Mouse (Mus musculus) intestine, postnatal 0 days (tissue): ENCODE results near the gene Cnnm4. TPM values are rescaled to one million over a fixed set of nuclear protein-coding genes. Genes with fewer than 3 reads are reported as not detected.

Source experiments
- ATAC-seq: fragments of 200-750 bp; cut with Nextera tagmentation; 2 replicates; pipeline ENCODE4 v1.8.0; 2017; ENCODE audit warnings: mild to moderate bottlenecking, moderate TSS enrichment, moderate library complexity
- H3K27ac ChIP-seq: fragments of 300-500 bp; sonication (generic); 2 replicates; pipeline ENCODE4 v1.5.1; 2014; ENCODE audit warnings: mild to moderate bottlenecking, low read depth, low read length, moderate library complexity
- H3K27me3 ChIP-seq: fragments of 300-500 bp; sonication (generic); replicated peaks from 2 replicates; pipeline ENCODE4 v1.6.1; 2014; ENCODE audit warnings: low read length, mixed read lengths; ENCODE audit not compliant: control insufficient read depth, insufficient read depth
- H3K36me3 ChIP-seq: fragments of 300-500 bp; sonication (generic); 2 replicates; pipeline ENCODE4 v1.6.1; 2014; ENCODE audit warnings: mild to moderate bottlenecking, moderate library complexity; ENCODE audit not compliant: control insufficient read depth, insufficient read depth
- H3K4me1 ChIP-seq: fragments of 300-500 bp; sonication (generic); replicated peaks from 2 replicates; pipeline ENCODE4 v1.6.1; 2014; ENCODE audit warnings: antibody characterized with exemption, low read length, mixed read lengths; ENCODE audit not compliant: control insufficient read depth, insufficient read depth
- H3K4me2 ChIP-seq: fragments of 300-500 bp; sonication (generic); replicated peaks from 2 replicates; pipeline ENCODE4 v1.6.1; 2014; ENCODE audit warnings: low read depth, mild to moderate bottlenecking, moderate library complexity
- H3K4me3 ChIP-seq: fragments of 300-500 bp; sonication (generic); 2 replicates; pipeline ENCODE4 v1.5.1; 2014; ENCODE audit warnings: low read depth, low read length
- H3K9ac ChIP-seq: fragments of 300-500 bp; sonication (generic); 2 replicates; pipeline ENCODE4 v1.6.1; 2014; ENCODE audit warnings: mild to moderate bottlenecking, low read depth, low read length
- H3K9me3 ChIP-seq: fragments of 300-500 bp; sonication (generic); 2 replicates; pipeline ENCODE4 v1.6.1; 2016; ENCODE audit warnings: mixed run types; ENCODE audit not compliant: control insufficient read depth
- CTCF ChIP-seq: sonication (generic); IDR thresholded peaks from 2 replicates; pipeline ENCODE4 v1.5.1; 2016; ENCODE audit warnings: low read depth, mild to moderate bottlenecking, control low read depth, antibody characterized with exemption, moderate library complexity
- WGBS: fragments of 180-500 bp; shearing (Covaris S2); extraction: QIAGEN DNeasy Blood & Tissue Kit; methylation state at CpG from one replicate; pipeline ENCODE4 v1.1.7; 2014; 5-methylcytosine and 5-hydroxymethylcytosine counted together
- polyA plus RNA-seq: library from polyadenylated mRNA; unstranded; fragments of >200 nt; fragmentation: Nextera tagmentation; extraction: Ambion mirVana; gene quantifications from 2 replicates; pipeline ENCODE4 v1.2.1, GENCODE M21; 2015

Gene Cnnm4
- polyA plus RNA-seq, 1 experiment from 2014 or later, result 18.4 TPM

DNA sequence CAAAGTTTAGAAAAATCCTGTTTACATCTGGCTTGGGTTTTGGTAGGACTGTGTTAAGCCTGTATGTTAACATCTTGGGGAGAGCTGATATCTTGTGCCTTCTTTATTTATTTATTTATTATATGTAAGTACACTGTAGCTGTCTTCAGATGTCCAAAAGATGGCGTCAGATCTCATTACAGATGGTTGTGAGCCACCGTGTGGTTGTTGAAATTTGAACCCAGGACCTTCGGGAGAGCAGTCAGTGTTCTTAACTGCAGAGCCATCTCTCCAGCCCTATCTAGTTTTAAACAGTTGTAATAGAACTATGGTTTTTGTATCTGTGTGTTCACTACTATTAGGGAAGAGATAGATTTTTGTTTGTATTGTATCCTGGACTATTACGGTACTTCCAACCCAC is 57.9 kb downstream of the Cnnm4 start:
- Histone ChIP-seq H3K4me1 (no peaks in the 10 kb centered on the region; the same call in 1 of the 2 replicates), H3K27ac (no peak overlapping the region), H3K9ac (no peak overlapping the region), H3K9me3 (no peaks in the 10 kb centered on the region), H3K4me3 (no peak overlapping the region), H3K36me3 (peaks cover 34% of the 10 kb centered on the region), H3K27me3 (no peaks in the 10 kb centered on the region), H3K4me2 (no peak overlapping the region)
- no peak for TF ChIP-seq CTCF
- ATAC-seq, result no peak
- WGBS, result 85% methylated on average over 4 of the region's 4 CpGs

GRCm38 (mm10) chr1:36529875-36530274 is 58.5 kb downstream of the Cnnm4 start:
- 94% methylated on average over 4 of the region's 4 CpGs for WGBS
- H3K9me3 ChIP-seq, result no peaks in the 10 kb centered on the region
- no peak overlapping the region for H3K9ac ChIP-seq
- peaks cover 28% of the 10 kb centered on the region for H3K36me3 ChIP-seq
- H3K4me3 ChIP-seq, result no peak overlapping the region
- no peaks in the 10 kb centered on the region; the same call in 1 of the 2 replicates for H3K4me1 ChIP-seq
- no peak for TF ChIP-seq CTCF
- no peak overlapping the region for H3K27ac ChIP-seq
- no peaks in the 10 kb centered on the region for H3K27me3 ChIP-seq
- ATAC-seq, result no peak
- H3K4me2 ChIP-seq, result no peak overlapping the region

DNA sequence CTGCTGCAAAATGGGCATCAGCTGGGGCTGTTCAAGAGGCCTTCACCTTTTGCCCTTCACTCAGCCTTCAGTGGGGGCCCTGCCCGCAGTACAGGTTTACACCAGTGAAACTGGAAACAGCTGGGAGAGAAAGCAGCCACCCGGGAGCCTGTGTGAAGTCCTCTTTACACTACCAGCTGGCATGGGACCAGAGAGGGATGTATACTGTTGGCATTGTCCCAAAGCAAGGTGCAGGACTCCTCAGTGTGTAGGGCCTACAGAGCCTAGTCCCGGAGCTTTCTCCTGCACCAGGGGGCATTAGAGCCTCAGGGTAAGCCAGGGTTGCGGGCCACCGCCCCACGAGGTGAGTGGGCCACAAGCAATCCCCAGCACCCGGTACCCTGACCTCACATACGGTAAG is 59.1 kb downstream of the Cnnm4 start:
- 71% methylated on average over 8 of the region's 8 CpGs for WGBS
- H3K4me1 ChIP-seq, result no peaks in the 10 kb centered on the region; the same call in 1 of the 2 replicates
- no peak overlapping the region for H3K9ac ChIP-seq
- no peaks in the 10 kb centered on the region for H3K27me3 ChIP-seq
- no peak for ATAC-seq
- H3K4me2 ChIP-seq, result no peak overlapping the region
- no peaks in the 10 kb centered on the region for H3K9me3 ChIP-seq
- no peak for TF ChIP-seq CTCF
- H3K36me3 ChIP-seq, result peaks cover 22% of the 10 kb centered on the region
- H3K27ac ChIP-seq, result no peak overlapping the region
- H3K4me3 ChIP-seq, result no peak overlapping the region

GRCm38 (mm10) chr1:36530962-36531361 is 59.5 kb downstream of the Cnnm4 start:
- H3K4me3 ChIP-seq, result no peak overlapping the region
- no peak for TF ChIP-seq CTCF
- H3K9me3 ChIP-seq, result no peaks in the 10 kb centered on the region
- H3K4me1 ChIP-seq, result no peaks in the 10 kb centered on the region; the same call in 1 of the 2 replicates
- peaks cover 17% of the 10 kb centered on the region for H3K36me3 ChIP-seq
- 90% methylated on average over 7 of the region's 7 CpGs for WGBS
- H3K9ac ChIP-seq, result no peak overlapping the region
- ATAC-seq, result no peak
- H3K27ac ChIP-seq, result no peak overlapping the region
- no peak overlapping the region for H3K4me2 ChIP-seq
- H3K27me3 ChIP-seq, result no peaks in the 10 kb centered on the region

GRCm38 (mm10) chr1:36531461-36531860 is 60.0 kb downstream of the Cnnm4 start:
- no peaks in the 10 kb centered on the region; the same call in 1 of the 2 replicates for H3K4me1 ChIP-seq
- 89% methylated on average over 12 of the region's 12 CpGs for whole genome bisulfite sequencing
- TF ChIP-seq CTCF, result no peak
- no peak overlapping the region for H3K27ac ChIP-seq
- no peaks in the 10 kb centered on the region for H3K9me3 ChIP-seq
- peaks cover 18% of the 10 kb centered on the region for H3K36me3 ChIP-seq
- no peaks in the 10 kb centered on the region for H3K27me3 ChIP-seq
- no peak overlapping the region for H3K9ac ChIP-seq
- H3K4me3 ChIP-seq, result no peak overlapping the region
- no peak overlapping the region for H3K4me2 ChIP-seq
- no peak for ATAC-seq

DNA sequence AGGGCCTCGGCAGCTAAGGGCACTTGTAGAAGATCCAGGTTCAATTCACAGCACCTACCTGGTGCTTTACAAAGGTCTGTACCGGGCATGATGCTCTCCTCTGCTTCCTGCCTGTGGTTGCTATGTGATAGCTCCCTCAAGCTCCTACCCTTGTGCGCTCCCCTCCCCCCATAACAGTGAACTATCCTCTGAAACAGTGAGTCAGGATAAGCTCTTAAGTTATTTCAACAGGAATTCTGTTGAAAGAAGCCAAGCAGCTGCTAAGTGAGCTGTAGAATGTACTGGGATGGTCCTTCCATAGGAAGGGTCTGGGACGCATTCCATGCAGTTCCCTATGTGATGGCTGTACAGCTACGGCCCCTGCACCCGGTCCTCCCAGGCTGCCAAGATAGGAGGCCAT is 62.1 kb downstream of the Cnnm4 start:
- no peak for TF ChIP-seq CTCF
- Histone ChIP-seq H3K4me1 (no peaks in the 10 kb centered on the region; the same call in 1 of the 2 replicates), H3K9ac (no peak overlapping the region), H3K36me3 (peaks cover 15% of the 10 kb centered on the region), H3K9me3 (no peaks in the 10 kb centered on the region), H3K4me2 (no peak overlapping the region), H3K27ac (no peak overlapping the region), H3K27me3 (no peaks in the 10 kb centered on the region), H3K4me3 (no peak overlapping the region)
- ATAC-seq, result no peak
- 79% methylated on average over 6 of the region's 6 CpGs for WGBS

- 48% methylated on average over 6 of the region's 6 CpGs for WGBS
- Histone ChIP-seq H3K4me2 (0 out of 2 replicates have a peak overlapping the region, but pooled peaks have one; percentile 27), H3K9me3 (no peaks in the 10 kb centered on the region), H3K36me3 (peaks cover 24% of the 10 kb centered on the region), H3K27ac (no peak overlapping the region), H3K27me3 (no peaks in the 10 kb centered on the region), H3K4me1 (no peaks in the 10 kb centered on the region; the same call in 1 of the 2 replicates), H3K9ac (no peak overlapping the region), H3K4me3 (no peak overlapping the region)
- TF ChIP-seq CTCF, result peak; percentile 53
- ATAC-seq, result peak; percentile 54
These were observed 63.2 kb downstream of the Cnnm4 start for GRCm38 (mm10) chr1:36534595-36535058.
